Comparison of ENCODE assay signal across 8 mouse cellular contexts in genomic region chr1:119836479-119837015, GRCm38 (mm10). TPM values are rescaled to one million over a fixed set of nuclear protein-coding genes. Genes with fewer than 3 reads are reported as not detected.
DNase-seq lines count a peak whose midpoint lies in the region; ATAC-seq and TF ChIP-seq lines count a peak whose summit lies in the region.

No protein-coding gene starts in this region.

- DNase-seq in adrenal gland, postnatal 10 days, result peak; percentile 62
- DNase-seq in adrenal gland, postnatal 14 days, result no peak
- peak; percentile 32 for DNase-seq in right cerebral cortex, postnatal 4 days
- DNase-seq in right cerebral cortex, postnatal 14 days, result no peak
- DNase-seq in kidney, postnatal 0 days (ENCODE audit: low spot score), result peak; percentile 35

- H3K9ac ChIP-seq in forebrain, embryonic 16.5 days (replicated peaks; ENCODE audit: low read depth, low read length), result peak overlapping the region; percentile 84
- H3K9ac ChIP-seq in kidney, postnatal 0 days (ENCODE audit: low read depth, low read length), result peak overlapping the region; percentile 87
- peak overlapping the region; percentile 77 for H3K9ac ChIP-seq in stomach, embryonic 14.5 days (replicated peaks; ENCODE audit: low read depth, low read length)

- no peak; the same call in 1 of the 2 replicates for ATAC-seq in forebrain, embryonic 16.5 days
- ATAC-seq in kidney, postnatal 0 days (replicated peaks; ENCODE audit: low FRiP score, low read depth), result no peak
- ATAC-seq in stomach, embryonic 14.5 days (ENCODE audit: insufficient number of reproducible peaks, insufficient read depth, low FRiP score, low read depth), result no peak

- H3K4me1 ChIP-seq in forebrain, embryonic 16.5 days (replicated peaks; ENCODE audit: control insufficient read depth, insufficient read depth, low read length), result peaks cover 12% of the 10 kb centered on the region
- no peaks in the 10 kb centered on the region for H3K4me1 ChIP-seq in kidney, postnatal 0 days (replicated peaks; ENCODE audit: insufficient read depth, low read length)
- H3K4me1 ChIP-seq in megakaryocyte, embryonic 14.5 days, result peaks cover 15% of the 10 kb centered on the region
- H3K4me1 ChIP-seq in stomach, embryonic 14.5 days (ENCODE audit: control insufficient read depth, insufficient read depth, low read length), result peaks cover 8% of the 10 kb centered on the region

- H3K4me2 ChIP-seq in forebrain, embryonic 16.5 days (ENCODE audit: low read length), result peak overlapping the region; percentile 78
- H3K4me2 ChIP-seq in kidney, postnatal 0 days (ENCODE audit: low read length), result peak overlapping the region; percentile 55
- H3K4me2 ChIP-seq in stomach, embryonic 14.5 days (replicated peaks; ENCODE audit: low read depth, low read length), result peak overlapping the region; percentile 66

- no peaks in the 10 kb centered on the region for H3K36me3 ChIP-seq in forebrain, embryonic 16.5 days (ENCODE audit: control insufficient read depth, insufficient read depth)
- H3K36me3 ChIP-seq in kidney, postnatal 0 days (ENCODE audit: insufficient read depth, low read length), result no peaks in the 10 kb centered on the region
- no peaks in the 10 kb centered on the region for H3K36me3 ChIP-seq in megakaryocyte, embryonic 14.5 days (replicated peaks; ENCODE audit: low read length)
- no peaks in the 10 kb centered on the region for H3K36me3 ChIP-seq in stomach, embryonic 14.5 days (ENCODE audit: control insufficient read depth, insufficient read depth, low read length)

- H3K27me3 ChIP-seq in forebrain, embryonic 16.5 days (replicated peaks; ENCODE audit: control insufficient read depth, insufficient read depth, low read length), result no peaks in the 10 kb centered on the region
- H3K27me3 ChIP-seq in kidney, postnatal 0 days (ENCODE audit: insufficient read depth, low read length), result no peaks in the 10 kb centered on the region
- peaks cover 3% of the 10 kb centered on the region for H3K27me3 ChIP-seq in megakaryocyte, embryonic 14.5 days (replicated peaks)
- H3K27me3 ChIP-seq in stomach, embryonic 14.5 days (ENCODE audit: control insufficient read depth, insufficient read depth, low read length), result no peaks in the 10 kb centered on the region

- TF ChIP-seq CTCF in kidney, postnatal 0 days (IDR thresholded peaks at IDR 0.05; ENCODE audit: low read depth), result no peak

- peak overlapping the region; percentile 95 for H3K27ac ChIP-seq in forebrain, embryonic 16.5 days (ENCODE audit: low read length)
- peak overlapping the region; percentile 91 for H3K27ac ChIP-seq in kidney, postnatal 0 days
- H3K27ac ChIP-seq in stomach, embryonic 14.5 days (ENCODE audit: low read length), result peak overlapping the region; percentile 89

- WGBS in forebrain, embryonic 16.5 days, result under 1% methylated on average over 30 of the region's 31 CpGs
- under 1% methylated on average over 29 of the region's 31 CpGs for WGBS in kidney, postnatal 0 days
- WGBS in stomach, embryonic 14.5 days, result under 1% methylated on average over 24 of the region's 31 CpGs

- no peaks in the 10 kb centered on the region for H3K9me3 ChIP-seq in forebrain, embryonic 16.5 days (ENCODE audit: control insufficient read depth, low read length)
- H3K9me3 ChIP-seq in kidney, postnatal 0 days (replicated peaks; ENCODE audit: low read length), result no peaks in the 10 kb centered on the region
- no peaks in the 10 kb centered on the region for H3K9me3 ChIP-seq in megakaryocyte, embryonic 14.5 days
- H3K9me3 ChIP-seq in stomach, embryonic 14.5 days (ENCODE audit: control insufficient read depth, low read depth, low read length), result no peaks in the 10 kb centered on the region

- H3K4me3 ChIP-seq in forebrain, embryonic 16.5 days (replicated peaks; ENCODE audit: low read length), result peak overlapping the region; percentile 89
- peak overlapping the region; percentile 93 for H3K4me3 ChIP-seq in kidney, postnatal 0 days (replicated peaks; ENCODE audit: low read depth, low read length)
- H3K4me3 ChIP-seq in megakaryocyte, embryonic 14.5 days (replicated peaks), result peak overlapping the region; percentile 94
- peak overlapping the region; percentile 90 for H3K4me3 ChIP-seq in stomach, embryonic 14.5 days (ENCODE audit: low read depth, low read length)

RNA-seq across cellular contexts. Expression of gene Ptpn4, which starts 0.9 kb away (rescaled TPM):
- 10 to 100 TPM; 48.9 to 56.5 TPM for total RNA-seq in adrenal gland, postnatal 10 days (2021)
- 46.1 and 49.8 TPM in 2 replicates for total RNA-seq in adrenal gland, postnatal 14 days (2021)
- 13.2 and 15.0 TPM in 2 replicates for polyA plus RNA-seq in forebrain, embryonic 16.5 days (2015; fragmentation: Nextera tagmentation; extraction: Ambion mirVana)
- 5.3 and 5.9 TPM in 2 replicates for polyA plus RNA-seq in kidney, postnatal 0 days (2015; fragmentation: Nextera tagmentation; extraction: Ambion mirVana)
- 1.6 and 1.9 TPM in 2 replicates for polyA plus RNA-seq in megakaryocyte, embryonic 14.5 days (2012; ENCODE audit: insufficient read depth, low replicate concordance)
- 8.8 and 10.2 TPM in 2 replicates for polyA plus RNA-seq in stomach, embryonic 14.5 days (2014; fragmentation: Nextera tagmentation; extraction: Ambion mirVana)

Comparison
In these comparisons a context has a peak if more than half of its experiments do, and no peak if none do; other contexts are left out.
1. DNase-seq: peak in adrenal gland, postnatal 10 days (single experiment), right cerebral cortex, postnatal 4 days (single experiment) and kidney, postnatal 0 days (single experiment); none in adrenal gland, postnatal 14 days (single experiment) and right cerebral cortex, postnatal 14 days (single experiment).
2. Peak in every context shown above with its lines, with median percentiles within 50 percentile points of each other: H3K27ac ChIP-seq, H3K4me2 ChIP-seq, H3K4me3 ChIP-seq and H3K9ac ChIP-seq.